Mouse (Mus musculus): ENCODE data around the gene Ptgis. TPM values are rescaled to one million over a fixed set of nuclear protein-coding genes. Genes with fewer than 3 reads are reported as not detected.

Ptgis gene
- polyA plus RNA-seq, 1 experiment from 2014 or later, result 23.9 TPM

DNA sequence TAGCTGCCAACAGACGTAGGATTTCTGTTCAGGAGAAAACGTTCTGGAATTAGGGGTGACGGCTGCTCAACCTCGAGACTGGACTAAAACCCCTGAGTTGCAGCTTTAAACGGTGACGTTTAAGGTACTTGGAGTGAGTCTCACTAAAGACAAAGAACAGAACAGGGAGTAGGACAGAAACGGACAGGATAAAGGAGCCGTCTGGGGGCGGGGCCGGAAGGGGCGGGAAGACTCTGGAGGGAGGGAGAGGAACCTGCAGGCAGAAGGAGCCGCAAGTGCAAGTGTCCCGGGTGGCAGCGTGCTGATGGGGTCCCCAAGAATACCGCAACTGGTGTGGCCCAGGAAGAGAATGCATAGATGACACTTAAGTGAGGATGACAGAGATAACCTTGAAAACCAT, 9.8 kb downstream of the Ptgis start:
- H3K9me3 ChIP-seq, result no peaks in the 10 kb centered on the region
- WGBS, result 23% methylated on average over 15 of the region's 15 CpGs
- H3K36me3 ChIP-seq, result peaks cover 11% of the 10 kb centered on the region
- H3K4me1 ChIP-seq (replicated peaks), result peaks cover 33% of the 10 kb centered on the region
- H3K27ac ChIP-seq, result no peak overlapping the region
- no peaks in the 10 kb centered on the region for H3K27me3 ChIP-seq
- peak overlapping the region; percentile 8; the same call in 1 of the 2 replicates for H3K4me2 ChIP-seq
- no peak overlapping the region for H3K9ac ChIP-seq (replicated peaks)
- ATAC-seq (ENCODE audit: insufficient number of reproducible peaks, insufficient read depth, low FRiP score, low TSS enrichment, low read depth), result no peak
- no peak overlapping the region for H3K4me3 ChIP-seq (replicated peaks)

- no peak overlapping the region for H3K27ac ChIP-seq
- no peaks in the 10 kb centered on the region for H3K27me3 ChIP-seq
- H3K4me3 ChIP-seq (replicated peaks), result no peak overlapping the region
- H3K9me3 ChIP-seq, result no peaks in the 10 kb centered on the region
- H3K36me3 ChIP-seq, result peaks cover 40% of the 10 kb centered on the region
- no peak overlapping the region for H3K4me2 ChIP-seq
- WGBS, result 75% methylated on average over 7 of the region's 7 CpGs
- no peak for ATAC-seq (ENCODE audit: insufficient number of reproducible peaks, insufficient read depth, low FRiP score, low TSS enrichment, low read depth)
- no peaks in the 10 kb centered on the region for H3K4me1 ChIP-seq (replicated peaks)
- no peak overlapping the region for H3K9ac ChIP-seq (replicated peaks)
Measured at GRCm38 (mm10) chr2:167224937-167225336, 15.5 kb downstream of the Ptgis start.

DNA sequence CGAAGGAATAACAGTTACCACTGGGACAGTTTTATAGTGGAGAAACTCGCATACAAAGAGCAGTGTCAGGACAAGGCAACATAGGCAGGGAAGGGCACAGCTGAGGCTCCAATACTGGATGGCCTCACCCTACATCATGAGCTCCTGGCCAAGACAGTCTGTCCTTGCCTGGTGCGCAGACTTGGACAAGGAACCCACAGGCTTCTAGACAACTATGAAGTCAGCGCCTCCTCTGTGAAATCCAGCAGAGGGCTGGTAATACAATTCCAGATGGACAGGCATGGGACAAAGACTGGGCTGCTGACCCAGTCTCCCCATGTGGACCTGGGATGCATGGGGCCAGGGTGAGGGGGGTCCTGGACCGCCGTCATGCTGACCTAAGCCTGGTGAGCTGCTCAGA, 16.2 kb downstream of the Ptgis start:
- Histone ChIP-seq H3K4me2 (no peak overlapping the region), H3K36me3 (peaks cover 40% of the 10 kb centered on the region), H3K4me3 (replicated peaks) (no peak overlapping the region), H3K27ac (no peak overlapping the region), H3K9me3 (no peaks in the 10 kb centered on the region), H3K9ac (replicated peaks) (no peak overlapping the region), H3K4me1 (replicated peaks) (no peaks in the 10 kb centered on the region), H3K27me3 (no peaks in the 10 kb centered on the region)
- 91% methylated on average over 6 of the region's 6 CpGs for WGBS
- no peak for ATAC-seq (ENCODE audit: insufficient number of reproducible peaks, insufficient read depth, low FRiP score, low TSS enrichment, low read depth)

- 25% methylated on average over 7 of the region's 7 CpGs for WGBS
Measured at GRCm38 (mm10) chr2:167222152-167222551, 18.3 kb downstream of the Ptgis start.

GRCm38 (mm10) chr2:167221159-167221845, 19.1 kb downstream of the Ptgis start:
- WGBS, result 83% methylated on average over 13 of the region's 13 CpGs

More at GRCm38 (mm10) chr2:167222152-167222551, 18.3 kb downstream of the Ptgis start:
- Histone ChIP-seq H3K4me1 (replicated peaks) (no peaks in the 10 kb centered on the region), H3K4me2 (no peak overlapping the region), H3K9ac (replicated peaks) (no peak overlapping the region), H3K36me3 (peaks cover 52% of the 10 kb centered on the region), H3K27ac (no peak overlapping the region), H3K27me3 (no peaks in the 10 kb centered on the region), H3K4me3 (replicated peaks) (no peak overlapping the region), H3K9me3 (no peaks in the 10 kb centered on the region)
- no peak for ATAC-seq (ENCODE audit: insufficient number of reproducible peaks, insufficient read depth, low FRiP score, low TSS enrichment, low read depth)

DNA sequence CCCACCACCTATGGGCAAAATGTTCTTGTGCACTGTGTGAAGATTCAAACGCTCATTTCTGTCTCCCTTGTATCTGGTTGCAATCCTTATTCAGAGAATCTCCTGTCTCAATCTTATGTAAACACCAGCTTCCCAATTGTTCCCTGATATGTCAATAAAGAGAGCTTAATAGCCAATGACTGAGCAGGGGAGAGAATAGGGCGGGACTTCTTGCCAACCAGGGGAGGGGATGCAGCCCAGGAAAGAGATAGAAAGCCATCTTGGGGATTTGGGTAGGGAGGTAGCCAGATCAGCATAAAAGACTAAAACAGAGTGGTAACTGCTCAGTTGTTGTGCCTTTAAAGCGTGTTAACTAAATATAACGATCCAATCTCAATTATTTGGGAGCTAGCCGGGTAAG, 19.7 kb downstream of the Ptgis start:
- H3K36me3 ChIP-seq, result peaks cover 57% of the 10 kb centered on the region
- WGBS, result 87% methylated on average over 5 of the region's 5 CpGs

More at GRCm38 (mm10) chr2:167221159-167221845, 19.1 kb downstream of the Ptgis start:
- Histone ChIP-seq H3K4me3 (replicated peaks) (no peak overlapping the region), H3K27me3 (no peaks in the 10 kb centered on the region), H3K36me3 (peaks cover 57% of the 10 kb centered on the region), H3K9me3 (no peaks in the 10 kb centered on the region), H3K9ac (replicated peaks) (no peak overlapping the region), H3K4me1 (replicated peaks) (no peaks in the 10 kb centered on the region), H3K4me2 (no peak overlapping the region), H3K27ac (no peak overlapping the region)
- no peak for ATAC-seq (ENCODE audit: insufficient number of reproducible peaks, insufficient read depth, low FRiP score, low TSS enrichment, low read depth)

GRCm38 (mm10) chr2:167219154-167219775, 21.1 kb downstream of the Ptgis start:
- Histone ChIP-seq H3K9me3 (no peaks in the 10 kb centered on the region), H3K9ac (replicated peaks) (no peak overlapping the region), H3K4me3 (replicated peaks) (no peak overlapping the region), H3K27ac (no peak overlapping the region), H3K27me3 (no peaks in the 10 kb centered on the region), H3K4me2 (no peak overlapping the region), H3K4me1 (replicated peaks) (no peaks in the 10 kb centered on the region), H3K36me3 (peaks cover 56% of the 10 kb centered on the region)
- ATAC-seq (ENCODE audit: insufficient number of reproducible peaks, insufficient read depth, low FRiP score, low TSS enrichment, low read depth), result peak; percentile 55; the same call in 1 of the 2 replicates
- WGBS, result 51% methylated on average over 8 of the region's 8 CpGs

More for the DNA sequence above, 19.7 kb downstream of the Ptgis start:
- Histone ChIP-seq H3K27me3 (no peaks in the 10 kb centered on the region), H3K27ac (no peak overlapping the region), H3K4me2 (no peak overlapping the region), H3K9ac (replicated peaks) (no peak overlapping the region), H3K9me3 (no peaks in the 10 kb centered on the region), H3K4me3 (replicated peaks) (no peak overlapping the region), H3K4me1 (replicated peaks) (no peaks in the 10 kb centered on the region)
- no peak for ATAC-seq (ENCODE audit: insufficient number of reproducible peaks, insufficient read depth, low FRiP score, low TSS enrichment, low read depth)

GRCm38 (mm10) chr2:167213666-167214065, 26.7 kb downstream of the Ptgis start:
- H3K4me2 ChIP-seq, result no peak overlapping the region
- no peaks in the 10 kb centered on the region for H3K9me3 ChIP-seq
- no peak overlapping the region for H3K4me3 ChIP-seq (replicated peaks)
- H3K27ac ChIP-seq, result no peak overlapping the region
- H3K36me3 ChIP-seq, result peaks cover 53% of the 10 kb centered on the region
- H3K4me1 ChIP-seq (replicated peaks), result no peaks in the 10 kb centered on the region
- 96% methylated on average over 12 of the region's 12 CpGs for WGBS
- ATAC-seq (ENCODE audit: insufficient number of reproducible peaks, insufficient read depth, low FRiP score, low TSS enrichment, low read depth), result no peak
- no peak overlapping the region for H3K9ac ChIP-seq (replicated peaks)
- no peaks in the 10 kb centered on the region for H3K27me3 ChIP-seq

DNA sequence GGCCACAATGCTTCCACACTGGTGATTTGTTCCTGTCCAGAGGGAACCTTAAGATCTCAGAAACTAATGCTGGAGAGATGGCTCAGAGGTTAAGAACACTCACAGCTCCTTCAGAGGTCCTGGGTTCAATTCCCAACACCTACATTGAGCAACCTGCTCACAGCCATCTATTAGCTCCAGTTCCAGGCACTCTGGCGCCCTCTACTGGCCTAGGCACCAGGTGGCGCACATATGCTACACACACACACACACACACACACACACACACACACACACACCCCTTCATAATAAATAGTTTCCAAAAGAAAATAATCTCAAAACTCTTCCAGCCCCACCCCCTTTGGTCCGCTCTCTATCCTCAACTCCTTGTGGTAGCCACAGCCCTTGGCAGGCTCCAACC, 27.3 kb downstream of the Ptgis start:
- H3K9ac ChIP-seq (replicated peaks), result no peak overlapping the region
- WGBS, result 86% methylated on average over 3 of the region's 3 CpGs
- no peaks in the 10 kb centered on the region for H3K4me1 ChIP-seq (replicated peaks)
- no peak overlapping the region for H3K4me2 ChIP-seq
- no peak overlapping the region for H3K4me3 ChIP-seq (replicated peaks)
- peaks cover 49% of the 10 kb centered on the region for H3K36me3 ChIP-seq
- no peaks in the 10 kb centered on the region for H3K27me3 ChIP-seq
- no peak overlapping the region for H3K27ac ChIP-seq
- no peaks in the 10 kb centered on the region for H3K9me3 ChIP-seq
- no peak for ATAC-seq (ENCODE audit: insufficient number of reproducible peaks, insufficient read depth, low FRiP score, low TSS enrichment, low read depth)

GRCm38 (mm10) chr2:167212551-167212950, 27.9 kb downstream of the Ptgis start:
- no peak overlapping the region for H3K27ac ChIP-seq
- WGBS, result 93% methylated on average over 6 of the region's 6 CpGs
- no peak overlapping the region for H3K4me3 ChIP-seq (replicated peaks)
- H3K27me3 ChIP-seq, result no peaks in the 10 kb centered on the region
- no peak for ATAC-seq (ENCODE audit: insufficient number of reproducible peaks, insufficient read depth, low FRiP score, low TSS enrichment, low read depth)
- no peak overlapping the region for H3K4me2 ChIP-seq
- H3K4me1 ChIP-seq (replicated peaks), result no peaks in the 10 kb centered on the region
- no peak overlapping the region for H3K9ac ChIP-seq (replicated peaks)
- H3K9me3 ChIP-seq, result no peaks in the 10 kb centered on the region
- H3K36me3 ChIP-seq, result peaks cover 49% of the 10 kb centered on the region

- 85% methylated on average over 3 of the region's 3 CpGs for WGBS
- H3K4me1 ChIP-seq (replicated peaks), result no peaks in the 10 kb centered on the region
- no peak overlapping the region for H3K9ac ChIP-seq (replicated peaks)
- no peaks in the 10 kb centered on the region for H3K9me3 ChIP-seq
- H3K27me3 ChIP-seq, result no peaks in the 10 kb centered on the region
- H3K4me2 ChIP-seq, result no peak overlapping the region
- H3K36me3 ChIP-seq, result peaks cover 49% of the 10 kb centered on the region
- H3K4me3 ChIP-seq (replicated peaks), result no peak overlapping the region
- ATAC-seq (ENCODE audit: insufficient number of reproducible peaks, insufficient read depth, low FRiP score, low TSS enrichment, low read depth), result no peak
- no peak overlapping the region for H3K27ac ChIP-seq
Measured at GRCm38 (mm10) chr2:167212089-167212488, 28.3 kb downstream of the Ptgis start.
